Mouse (Mus musculus) ES-Bruce4 (cell line): Measurements from ENCODE around the gene Rph3a.

Experiments used
- CTCF ChIP-seq: IDR thresholded peaks from one replicate; pipeline ENCODE4 v1.8.1; 2011; ENCODE audit warnings: low read depth, low read length
- POLR2A ChIP-seq: IDR thresholded peaks from one replicate; pipeline ENCODE4 v1.8.1; 2011; ENCODE audit warnings: low read length; ENCODE audit not compliant: insufficient read depth

- no peak for TF ChIP-seq CTCF
- no peak for TF ChIP-seq POLR2A
Measured at GRCm38 (mm10) chr5:120902056-120902455, 107.8 kb downstream of the Rph3a start.
